Mouse (Mus musculus) layer of hippocampus, postnatal 25 days (tissue): ENCODE data around the gene Bcas1. TPM values are rescaled to one million over a fixed set of nuclear protein-coding genes. Genes with fewer than 3 reads are reported as not detected.
A peak's percentile ranks its signal among the peaks of the same experiment; 100 is the strongest.

Source experiments
- DNase-seq, 2 experiments: peaks; one replicate each; pipeline ENCODE4 v3.0.0; 2022; ENCODE audit warnings: mixed read lengths in 2 of 2, low spot score in 1 of 2; ENCODE audit errors: extremely low spot score in 1 of 2
- total RNA-seq, 2 experiments: library from RNA; stranded (reverse); gene quantifications; 2 replicates each; pipeline ENCODE4 v1.2.3; 2021

The Bcas1 gene
- total RNA-seq, 2 experiments from 2014 or later = 76.3 to 85.9 TPM

DNA sequence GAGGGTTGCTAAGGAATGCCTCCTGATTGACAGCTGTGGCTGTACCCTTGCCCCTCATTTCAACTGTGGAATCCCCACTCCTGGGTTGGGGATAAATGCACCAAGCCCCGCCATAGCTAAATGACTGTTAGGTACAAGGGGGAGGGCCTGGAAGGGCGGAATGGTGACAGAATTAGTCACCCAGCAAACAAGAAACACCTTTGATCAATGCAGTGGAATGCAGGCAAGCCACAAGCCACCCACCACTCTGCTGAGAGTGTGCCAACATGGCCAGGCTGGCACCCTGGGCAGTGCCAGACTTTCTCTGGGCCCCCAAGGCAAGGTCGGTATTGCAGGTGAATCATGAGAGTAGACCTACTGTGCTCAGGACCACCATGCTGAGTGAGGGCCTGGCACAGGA lies 3.5 kb downstream of the Bcas1 start:
- no peak for DNase-seq

DNA sequence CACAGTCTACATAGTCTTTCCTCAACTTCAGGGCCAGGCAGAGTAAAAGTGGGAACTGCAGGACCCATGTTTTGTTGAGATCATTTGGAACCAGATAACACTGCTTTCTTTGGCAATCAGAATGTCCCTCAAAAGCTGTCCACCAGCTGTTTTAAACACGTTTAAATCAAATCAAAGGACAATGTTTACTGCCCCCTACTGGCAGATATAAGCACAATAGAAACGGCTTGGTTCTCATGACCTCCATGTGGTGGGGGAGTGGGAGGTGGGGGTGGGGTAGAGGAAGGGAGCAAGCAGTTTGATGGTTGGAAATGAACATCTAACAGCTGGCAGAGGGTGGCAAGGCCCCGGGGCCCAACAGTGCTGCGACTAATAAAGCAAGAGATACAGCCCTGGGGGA lies 5.7 kb downstream of the Bcas1 start:
- no peak for DNase-seq

DNA sequence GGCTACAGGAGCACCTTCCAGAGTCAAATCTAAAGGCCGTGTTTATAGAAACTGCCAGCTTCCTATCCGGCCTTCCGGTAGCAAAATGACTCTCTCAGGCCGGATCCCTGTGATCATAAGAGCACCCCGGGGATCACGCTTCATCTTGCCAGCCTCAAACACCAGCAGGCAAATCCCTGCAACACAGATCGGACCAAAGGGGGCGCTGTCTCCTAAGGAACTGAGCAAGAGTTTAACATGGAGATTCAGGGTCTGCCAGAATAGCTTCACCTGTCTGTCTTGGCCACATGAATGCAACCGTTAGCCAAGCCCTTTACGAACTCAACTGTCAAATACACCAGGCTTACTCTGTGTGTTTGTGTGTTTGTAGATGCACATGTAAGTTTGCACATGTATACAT lies 8.9 kb downstream of the Bcas1 start:
- DNase-seq = peak in 1 of 2 experiments; percentile 51

DNA sequence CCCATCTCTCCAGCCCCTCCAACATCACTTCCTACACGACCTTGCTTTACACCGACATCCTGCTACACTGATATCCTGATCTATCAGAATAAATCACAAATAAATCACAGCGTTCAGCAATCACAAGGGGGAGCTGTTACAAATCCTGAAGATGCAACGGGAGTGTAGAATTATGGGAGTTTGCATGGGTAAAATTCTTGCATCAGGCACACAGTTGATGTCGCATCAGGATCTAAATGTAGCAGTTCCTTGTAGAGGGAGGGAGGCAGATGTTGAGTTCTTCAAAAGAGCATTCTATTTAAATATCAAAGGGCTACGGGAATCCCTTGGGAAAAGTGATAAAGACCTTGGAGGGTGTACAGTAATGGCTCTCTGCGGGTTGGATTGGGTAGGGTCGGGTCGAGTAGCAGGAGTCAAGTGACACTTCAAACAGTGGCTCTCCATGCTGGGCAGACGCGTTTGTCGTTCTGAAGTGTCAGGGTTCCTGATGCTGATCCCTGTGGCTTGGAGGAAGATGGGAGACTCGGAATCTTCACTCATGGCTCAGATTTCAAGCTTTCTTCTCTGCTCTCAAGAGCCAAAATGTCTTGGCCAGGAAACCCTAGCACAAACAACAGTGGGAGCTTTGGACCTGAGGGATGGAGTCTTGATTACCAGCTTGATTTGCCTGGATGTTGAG lies 16.0 kb downstream of the Bcas1 start:
- no peak for DNase-seq

DNA sequence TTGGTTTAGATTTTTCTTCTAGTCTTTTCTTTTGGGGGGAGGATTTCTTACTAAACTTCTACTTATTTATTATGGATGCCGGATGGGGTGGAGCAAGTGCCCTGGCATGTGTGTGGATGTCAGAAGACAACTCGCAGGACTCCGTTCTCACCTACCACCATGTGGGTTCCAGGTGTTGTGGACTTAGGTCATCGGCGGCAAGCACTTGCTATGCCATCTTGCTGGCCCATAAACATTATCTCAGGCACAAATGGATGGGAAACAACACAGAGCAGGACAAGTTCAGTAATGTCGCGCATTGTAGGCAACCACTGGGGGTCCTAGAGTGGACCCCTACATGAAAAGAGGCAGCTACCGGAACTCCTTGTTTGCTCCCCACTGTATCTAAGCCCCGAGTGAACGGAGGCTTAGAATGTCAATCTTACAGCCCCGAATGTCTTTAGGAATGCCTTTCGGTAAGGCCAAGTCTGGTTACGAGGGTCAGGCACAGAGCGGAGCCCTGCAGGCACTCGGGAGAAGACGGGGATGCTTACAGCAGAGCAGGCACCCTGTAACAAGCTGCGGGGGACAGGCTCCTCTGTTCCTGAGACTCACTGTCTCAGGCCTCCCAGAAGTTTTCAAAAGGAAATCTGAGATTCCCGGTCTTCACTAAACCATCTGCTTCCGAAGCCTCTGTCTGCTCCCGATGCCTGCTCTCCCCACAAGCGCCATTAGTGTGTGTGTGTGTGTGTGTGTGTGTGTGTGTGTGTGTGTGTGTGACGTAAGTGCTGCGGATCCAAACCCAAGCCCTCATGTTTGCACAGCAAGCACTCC lies 16.8 kb downstream of the Bcas1 start:
- DNase-seq = no peak

DNA sequence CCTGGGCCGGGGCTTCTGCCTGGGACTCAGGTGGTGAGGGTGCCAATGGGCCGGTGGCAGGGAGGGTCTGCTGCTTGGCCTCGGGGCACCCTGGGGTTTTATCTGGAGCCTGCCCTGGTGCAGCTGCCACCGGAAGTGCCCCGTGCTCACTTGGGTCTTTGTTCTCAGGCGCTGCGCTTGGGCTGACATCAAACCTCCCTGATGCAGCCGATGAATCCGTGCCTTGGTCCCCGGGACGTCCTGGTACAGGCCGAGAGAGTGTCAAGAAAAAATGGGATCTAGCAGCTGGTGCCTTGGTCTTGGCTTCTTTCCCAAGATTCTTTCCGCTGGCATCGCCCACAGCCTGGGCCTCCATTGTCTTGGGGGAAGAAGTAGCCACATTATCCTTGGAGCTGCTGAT lies 21.2 kb downstream of the Bcas1 start:
- peak in 1 of 2 experiments; percentile 16 for DNase-seq

DNA sequence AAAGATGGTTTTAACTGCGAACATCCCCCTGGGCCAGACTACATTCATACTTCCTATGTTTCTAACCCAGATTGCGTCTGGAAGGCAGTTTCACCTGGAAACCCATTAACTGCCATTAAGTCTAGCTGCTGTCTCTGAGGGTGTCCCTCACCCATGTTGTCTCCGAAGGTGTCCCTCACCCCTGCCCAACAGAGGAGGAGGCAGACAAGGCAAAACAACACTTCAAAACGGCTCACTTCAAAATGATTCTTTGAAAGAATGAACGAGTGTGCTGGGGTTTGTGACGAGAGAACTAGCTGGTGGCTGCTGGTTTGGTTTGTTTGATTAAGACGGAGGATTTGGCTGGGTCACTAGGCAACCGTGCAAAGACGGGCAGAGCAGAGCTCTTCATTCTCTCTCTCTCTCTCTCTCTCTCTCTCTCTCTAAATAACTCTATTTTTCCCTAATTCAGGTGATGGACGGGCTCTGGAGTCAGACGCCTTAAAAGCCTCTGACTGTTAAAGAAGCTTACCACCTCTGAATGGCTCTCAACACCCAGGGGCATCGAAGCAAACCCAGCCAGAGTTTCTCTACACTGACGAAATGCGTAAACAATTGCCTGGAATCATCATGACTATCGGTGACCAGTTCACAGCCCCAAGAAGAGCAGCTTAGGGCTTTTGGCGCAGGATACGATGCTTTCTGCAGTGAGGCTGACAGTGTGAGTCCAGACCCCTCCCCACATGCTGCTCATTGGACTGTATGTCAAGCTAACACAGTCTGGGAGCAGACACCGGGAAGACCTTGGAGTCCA lies 22.7 kb downstream of the Bcas1 start:
- no peak for DNase-seq

DNA sequence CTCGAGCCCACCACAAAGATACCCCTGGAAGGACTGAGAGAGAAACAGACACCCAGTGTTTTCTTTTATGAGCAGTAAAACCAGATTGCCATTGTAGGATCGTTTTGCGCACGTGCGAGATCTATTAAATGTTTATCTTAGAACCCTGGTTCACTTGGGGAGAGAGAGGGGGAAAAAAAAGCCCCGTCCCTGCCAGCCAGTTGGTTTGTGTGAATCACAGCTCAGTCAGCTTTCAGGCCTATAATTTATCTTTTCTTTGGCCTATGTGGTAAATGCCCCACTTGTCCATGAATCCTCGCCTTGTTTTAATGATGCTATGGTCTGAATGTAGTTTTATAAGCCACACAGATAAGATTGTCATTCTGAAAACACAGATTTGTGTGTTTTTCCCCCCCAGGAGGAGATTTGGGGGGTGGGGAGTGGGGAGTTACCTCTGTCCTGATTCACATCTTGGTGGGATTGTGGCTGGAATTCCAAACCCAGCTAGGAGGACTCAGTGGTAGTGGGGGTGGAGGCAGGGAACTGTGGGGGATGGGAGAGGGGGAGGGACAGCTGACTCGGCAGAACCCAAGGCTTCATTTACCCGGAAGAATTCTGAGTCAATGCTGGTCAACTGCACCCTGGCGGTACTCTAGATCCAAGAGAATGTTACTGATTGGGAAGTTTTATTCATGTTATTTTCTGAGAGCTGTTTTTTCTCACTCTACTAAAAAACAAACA lies 23.8 kb downstream of the Bcas1 start:
- DNase-seq = no peak

DNA sequence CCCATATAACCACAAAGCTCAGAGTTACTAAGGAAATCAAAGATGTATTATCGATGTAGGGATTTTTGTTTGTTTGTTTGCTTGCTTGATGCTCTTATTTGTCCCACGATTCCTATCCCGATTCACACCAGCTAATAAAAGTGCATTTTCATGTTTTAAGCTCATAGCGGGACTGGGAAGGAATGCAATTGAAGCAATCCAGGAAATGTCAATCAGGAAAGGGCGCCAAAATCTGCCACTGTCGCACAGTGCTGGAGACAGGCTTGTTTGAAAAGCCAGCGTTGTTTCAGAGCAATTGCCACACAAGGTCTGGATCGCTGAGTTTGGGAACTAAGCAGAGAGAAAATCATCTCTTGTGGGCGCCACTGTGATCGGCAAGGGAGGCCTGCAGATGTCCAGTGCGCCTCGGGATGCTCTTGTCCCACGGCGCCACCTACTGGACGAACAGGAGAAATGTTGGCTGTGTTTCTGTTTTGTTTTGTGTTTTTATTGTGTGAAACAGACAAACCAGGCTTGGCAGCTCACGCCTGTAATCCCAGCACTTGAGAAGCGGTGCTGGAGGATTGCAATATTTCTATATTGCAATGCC lies 26.3 kb downstream of the Bcas1 start:
- peak; percentile 68 to 80 for DNase-seq

DNA sequence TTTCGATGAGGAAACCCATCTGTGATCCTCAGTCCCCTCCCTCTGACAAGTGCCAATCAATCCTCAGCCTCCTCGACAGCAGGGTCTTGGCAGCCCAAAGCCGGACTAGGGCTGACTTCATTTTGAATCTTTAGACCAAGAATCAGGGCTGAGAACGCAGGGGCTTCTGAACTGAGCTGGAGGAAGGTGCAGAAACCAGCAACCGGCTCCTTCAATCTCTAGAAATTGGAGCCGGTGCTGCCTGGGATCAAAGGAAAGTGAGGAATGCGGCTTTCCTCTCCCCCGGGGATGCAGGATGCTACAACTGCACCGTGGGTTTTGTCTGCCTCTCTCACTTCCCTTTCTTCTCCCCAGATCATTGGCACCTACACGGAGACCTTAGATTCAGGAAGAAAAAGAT lies 27.0 kb downstream of the Bcas1 start:
- DNase-seq = no peak

DNA sequence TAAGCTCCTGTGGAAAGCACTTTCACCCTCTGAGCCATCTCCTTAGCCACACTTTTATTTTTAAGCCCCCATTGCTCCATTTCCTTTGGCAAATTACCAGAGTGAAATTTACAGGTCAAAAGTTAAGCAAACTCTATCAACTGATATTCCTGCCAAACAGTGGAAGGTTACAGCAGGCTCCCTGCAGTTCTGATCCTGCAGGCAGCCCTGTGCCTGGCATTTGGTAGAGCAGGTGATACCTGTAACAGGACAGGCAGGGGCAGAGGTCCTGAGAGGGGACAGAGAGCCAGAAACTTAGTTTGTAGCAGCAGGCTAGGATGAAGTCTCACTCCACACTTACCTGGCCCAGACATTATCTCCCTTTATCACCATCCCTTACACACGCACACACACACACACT lies 35.7 kb downstream of the Bcas1 start:
- no peak for DNase-seq

DNA sequence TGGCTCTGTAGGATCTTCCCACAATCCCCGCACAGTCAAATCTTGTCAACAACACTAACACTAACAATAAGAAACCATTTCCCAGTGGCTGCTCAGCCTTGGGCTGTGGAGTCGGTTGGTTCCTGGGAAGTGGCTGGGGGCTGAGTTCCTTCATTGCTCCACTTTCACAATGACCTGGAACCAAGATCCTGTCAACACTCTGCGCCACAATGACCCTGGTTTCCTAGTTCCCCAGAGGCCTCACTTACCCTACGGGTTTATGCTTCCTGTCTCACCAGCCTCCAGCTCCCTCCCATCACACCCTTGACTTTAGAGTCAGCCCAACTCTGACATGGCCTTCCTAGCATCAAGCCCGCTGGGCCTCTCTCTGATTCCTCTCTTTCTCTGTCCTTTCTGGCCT lies 39.3 kb downstream of the Bcas1 start:
- no peak for DNase-seq

DNA sequence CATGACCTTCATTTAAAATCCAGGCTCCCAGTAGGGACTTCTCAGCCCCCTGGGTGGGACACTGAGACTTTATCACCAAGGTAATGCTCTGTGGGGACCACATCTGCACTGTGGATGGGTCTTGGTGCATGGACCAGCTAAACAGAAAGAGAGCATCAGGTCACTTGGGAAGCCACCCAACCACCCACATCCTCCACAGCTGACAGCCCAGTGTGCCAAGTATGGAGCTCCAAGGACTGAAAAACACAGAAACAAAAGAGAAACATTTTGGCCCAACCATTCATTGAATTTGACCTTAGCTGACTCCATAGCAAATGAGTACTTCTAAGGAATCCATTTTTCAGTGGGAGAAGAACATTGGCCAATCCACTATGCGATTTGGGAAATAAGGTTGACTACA lies 42.1 kb downstream of the Bcas1 start:
- DNase-seq = no peak

DNA sequence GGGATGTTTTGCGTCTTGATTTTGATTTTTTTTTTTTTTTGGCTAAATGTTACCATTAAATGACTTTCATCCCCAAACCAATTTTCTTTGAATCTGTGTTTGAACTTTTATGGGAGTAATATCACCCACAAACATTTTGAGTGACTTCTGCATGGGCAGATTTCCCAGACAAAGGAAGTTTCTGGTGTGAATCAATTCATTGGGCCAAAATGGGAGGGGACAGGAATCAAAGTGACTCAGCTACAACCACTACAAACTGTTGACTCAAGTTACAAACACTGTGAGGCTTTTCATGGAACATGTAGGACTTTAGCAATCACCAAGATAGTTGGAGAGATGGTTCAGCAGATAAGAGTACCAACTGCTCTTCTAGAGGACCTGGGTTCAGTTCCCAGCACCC lies 42.9 kb downstream of the Bcas1 start:
- no peak for DNase-seq

DNA sequence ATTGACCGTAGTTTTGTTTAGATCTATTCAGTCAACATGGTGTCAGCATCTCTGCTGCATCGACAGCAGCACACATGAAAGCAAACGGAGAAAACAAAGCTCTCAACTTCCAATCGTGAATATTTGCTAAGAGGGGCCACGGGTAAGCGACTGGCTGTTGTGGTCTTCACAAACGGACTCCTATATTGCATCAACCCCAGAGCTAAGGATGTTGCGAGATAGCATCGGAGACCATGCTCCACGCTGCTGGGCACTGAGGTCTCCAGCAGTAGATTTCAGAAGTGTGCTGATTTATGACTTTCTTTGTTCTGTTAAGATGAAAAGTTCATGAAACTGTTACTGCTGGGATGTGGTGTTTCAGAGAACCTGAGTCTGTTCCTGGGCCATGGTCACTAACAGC lies 54.3 kb downstream of the Bcas1 start:
- no peak for DNase-seq

DNA sequence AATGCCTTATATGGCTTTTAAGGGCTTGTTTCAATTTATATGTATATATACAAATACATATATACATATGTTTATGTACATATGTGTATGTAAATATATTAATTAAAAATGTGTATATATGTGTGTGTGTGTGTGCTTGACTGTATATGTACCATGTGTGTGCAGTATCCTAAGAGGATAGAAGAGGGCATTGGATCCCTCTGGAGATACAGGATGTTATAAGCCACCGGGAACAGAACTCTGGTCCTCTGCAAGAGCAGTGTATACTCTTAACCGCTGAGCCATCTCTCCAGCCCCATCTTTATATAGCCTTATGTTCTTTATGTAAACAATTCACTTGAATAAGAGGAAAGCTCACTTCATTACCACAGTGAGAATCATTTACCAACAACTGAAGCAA lies 62.0 kb downstream of the Bcas1 start:
- no peak for DNase-seq

DNA sequence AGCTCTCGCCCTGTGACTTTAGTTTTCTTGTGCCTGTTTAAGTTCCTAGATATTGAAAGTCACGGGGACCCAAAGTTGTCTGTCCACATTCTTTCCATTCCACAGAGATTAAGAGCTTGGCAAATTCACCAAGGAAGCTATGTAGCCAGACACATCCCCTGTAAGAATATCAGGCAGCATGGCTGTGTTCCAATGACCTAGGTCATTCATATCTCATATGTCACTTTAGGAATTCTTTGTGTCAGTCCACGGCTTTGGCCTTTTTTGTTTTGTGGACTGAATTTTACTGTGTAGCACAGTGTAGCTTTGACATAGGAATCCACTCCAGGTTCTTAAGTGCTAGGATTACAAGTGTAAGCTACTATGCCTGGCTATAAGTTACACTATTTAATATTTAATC lies 62.4 kb downstream of the Bcas1 start:
- no peak for DNase-seq

DNA sequence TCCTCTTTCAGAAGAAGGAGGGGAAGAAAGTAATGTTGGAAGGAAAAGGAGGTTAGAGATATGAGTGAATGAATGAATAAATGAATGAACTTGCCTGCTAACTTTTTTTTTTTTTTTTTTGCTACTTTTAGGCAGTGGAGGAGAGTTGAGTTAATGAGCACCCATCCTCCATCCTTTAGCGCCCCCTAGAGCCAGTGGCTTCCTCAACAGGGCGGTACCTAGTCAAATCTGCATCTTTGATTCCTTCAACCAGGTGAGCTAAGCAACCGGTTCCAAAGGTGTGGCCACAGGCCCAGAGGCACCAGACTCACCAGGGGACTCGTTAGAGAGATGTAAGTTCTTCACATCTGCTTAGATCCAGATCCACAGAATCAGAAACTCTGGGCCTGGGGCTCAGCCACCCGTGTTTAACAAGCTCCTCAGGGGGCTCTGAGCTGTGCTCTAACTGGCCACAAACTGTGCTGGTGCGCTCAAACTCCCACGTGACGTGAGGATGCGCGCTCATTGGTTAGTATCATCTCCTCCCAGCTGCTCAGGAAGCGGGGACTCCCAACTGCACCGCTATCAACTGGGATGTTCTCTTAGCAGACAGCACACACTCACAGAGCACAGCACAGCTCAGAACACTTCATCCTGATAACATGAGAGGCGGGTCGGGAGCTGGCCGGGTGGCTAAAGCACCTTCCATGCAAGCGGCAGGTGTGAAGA lies 70.8 kb downstream of the Bcas1 start:
- no peak for DNase-seq

DNA sequence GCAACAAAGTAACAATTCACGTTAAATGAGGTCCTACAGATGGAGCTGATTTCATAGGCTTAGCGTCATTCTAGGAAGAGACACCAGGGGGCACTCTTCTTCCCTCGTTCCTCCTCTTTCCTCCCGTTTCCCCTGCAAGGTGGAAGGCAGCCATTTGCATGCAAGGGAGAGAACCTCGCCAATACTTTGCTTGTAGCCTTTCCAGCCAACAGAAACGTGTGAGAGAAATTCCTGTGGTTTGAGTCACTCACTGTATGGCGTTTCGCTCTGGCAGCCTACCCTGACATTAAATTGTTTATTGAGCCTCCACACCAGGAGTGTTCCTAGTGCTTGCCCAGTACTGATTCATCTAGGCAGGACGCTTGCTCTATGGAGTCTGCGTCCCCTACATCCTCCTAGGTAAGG lies 72.7 kb downstream of the Bcas1 start:
- DNase-seq = peak; percentile 68 to 86

DNA sequence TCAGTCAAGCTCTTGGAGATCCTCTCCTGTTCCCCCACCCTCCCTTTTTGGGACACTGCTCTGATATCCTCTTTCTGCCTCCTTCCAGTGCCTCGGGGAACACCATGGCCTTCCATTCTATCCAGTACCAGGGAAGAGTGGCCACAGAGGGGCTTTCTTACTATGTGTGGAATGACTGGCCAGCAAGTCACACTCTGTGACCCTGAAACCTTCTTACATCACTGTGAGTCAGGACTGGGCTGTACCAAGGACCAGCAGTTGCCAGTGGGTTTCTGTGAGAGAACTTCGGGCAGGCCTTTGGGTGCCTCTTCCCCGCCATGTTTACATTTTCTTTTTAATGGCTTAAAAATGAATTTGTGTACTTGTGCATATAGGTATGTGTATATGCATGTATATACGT lies 75.4 kb downstream of the Bcas1 start:
- DNase-seq = no peak
